ENCODE assay signal across 22 mouse cellular contexts in the genomic region with DNA sequence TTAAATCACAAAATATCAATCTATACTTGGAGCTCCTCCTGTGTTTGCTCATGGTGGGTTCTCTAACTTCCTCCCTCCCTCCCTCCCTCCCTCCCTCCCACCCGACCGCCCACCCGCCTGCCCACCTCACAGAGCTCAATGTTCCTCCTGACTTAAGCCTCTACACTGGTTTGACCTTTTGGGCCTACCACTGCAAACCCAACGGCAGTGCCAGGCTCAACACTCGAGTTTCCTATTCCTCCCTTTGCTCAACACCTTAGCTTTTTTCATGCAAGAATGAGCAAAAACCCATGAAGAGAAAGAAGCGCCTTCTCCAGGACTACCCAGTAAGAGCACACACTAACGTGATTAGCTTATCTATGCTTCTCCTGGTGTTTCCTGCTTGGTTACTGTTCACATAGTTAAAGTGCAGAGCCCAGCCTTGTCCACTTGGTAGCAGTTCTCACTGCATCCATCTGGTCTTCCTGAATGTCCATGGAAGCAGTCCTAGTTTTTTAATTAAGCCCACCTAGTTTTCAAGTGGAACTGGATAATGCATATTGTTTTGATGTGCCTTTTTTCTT. TPM values are rescaled to one million over a fixed set of nuclear protein-coding genes. Genes with fewer than 3 reads are reported as not detected.
DNase-seq lines count a peak whose midpoint lies in the region; ATAC-seq and TF ChIP-seq lines count a peak whose summit lies in the region.
"Had no signal": no experiment of that assay in that cellular context is flagged by ENCODE, and none has a peak within 500 bp of the region (broad histone marks: within the 10 kb centered on the region; RNA-seq: fewer than 3 reads in every experiment).

No protein-coding gene starts in this region.

- WGBS in heart, embryonic 11.5 days (ENCODE audit: insufficient replicate concordance) = 50% methylated on average over 7 of the region's 7 CpGs
- WGBS in liver, embryonic 12.5 days (ENCODE audit: insufficient replicate concordance) = 19% methylated on average over 7 of the region's 7 CpGs
- WGBS in stomach, postnatal 0 days = 60% methylated on average over 7 of the region's 7 CpGs

- H3K9me3 ChIP-seq in heart, embryonic 11.5 days (replicated peaks; ENCODE audit: control insufficient read depth, low read length) = no peaks in the 10 kb centered on the region
- H3K9me3 ChIP-seq in liver, embryonic 12.5 days (replicated peaks) = no peaks in the 10 kb centered on the region
- H3K9me3 ChIP-seq in stomach, postnatal 0 days (ENCODE audit: control insufficient read depth, low read length) = no peaks in the 10 kb centered on the region
- H3K9me3 ChIP-seq: forebrain, embryonic 13.5 days; hindbrain, embryonic 12.5 days; limb, embryonic 10.5 days; midbrain, embryonic 15.5 days; stomach, embryonic 15.5 days had no signal

- DNase-seq in heart, adult 11 months = peak; percentile 69
- peak; percentile 45 for DNase-seq in c-Kit-positive CD71-positive TER-119-negative erythroid progenitor cells, embryonic 14.5 days (ENCODE audit: low read depth)
- DNase-seq in stomach, postnatal 0 days (ENCODE audit: low spot score) = no peak
- no peak for DNase-seq in natural killer cell, adult 2 months (ENCODE audit: low spot score in 2 of 2)
- no peak for DNase-seq in left cerebral cortex, adult 2 months (ENCODE audit: extremely low spot score in 1 of 2, low spot score in 2 of 2)
- no peak for DNase-seq in right cerebral cortex, postnatal 10 days (ENCODE audit: low spot score in 2 of 2)
- DNase-seq: cerebellum, postnatal 10 days; lung, adult 2 months; lung, postnatal 36 days; right cerebral cortex, adult 18-20 months; spleen, adult 18-20 months had no signal

- H3K4me1 ChIP-seq in heart, embryonic 11.5 days (ENCODE audit: control insufficient read depth, insufficient read depth, low read length) = peaks cover 8% of the 10 kb centered on the region; the same call in 1 of the 2 replicates
- H3K4me1 ChIP-seq in liver, embryonic 12.5 days = peaks cover 37% of the 10 kb centered on the region
- H3K4me1 ChIP-seq in stomach, postnatal 0 days (replicated peaks; ENCODE audit: control insufficient read depth, insufficient read depth) = no peaks in the 10 kb centered on the region
- H3K4me1 ChIP-seq: forebrain, embryonic 13.5 days; hindbrain, embryonic 12.5 days; limb, embryonic 10.5 days; midbrain, embryonic 15.5 days had no signal

- intact Hi-C loops in left cerebral cortex, adult 2 months (cut with DNase I) = no loop called here

- ATAC-seq in heart, embryonic 11.5 days (replicated peaks; ENCODE audit: insufficient number of reproducible peaks, low FRiP score, low TSS enrichment) = no peak
- ATAC-seq in liver, embryonic 12.5 days = peak; percentile 91
- ATAC-seq in stomach, postnatal 0 days (ENCODE audit: low FRiP score, low TSS enrichment) = peak; percentile 54; the same call in 1 of the 2 replicates
- ATAC-seq: activated CD4-positive, CD25-positive, alpha-beta regulatory T cell, adult 4 months; forebrain, embryonic 13.5 days; inflammation-experienced regulatory T-cells, adult 6 months; midbrain, embryonic 15.5 days; Patski had no signal

- no peaks in the 10 kb centered on the region for H3K36me3 ChIP-seq in heart, embryonic 11.5 days (ENCODE audit: control insufficient read depth, insufficient read depth, low read length)
- H3K36me3 ChIP-seq in liver, embryonic 12.5 days = peaks cover 17% of the 10 kb centered on the region; the same call in 1 of the 2 replicates
- peaks cover 4% of the 10 kb centered on the region; the same call in 1 of the 2 replicates for H3K36me3 ChIP-seq in stomach, postnatal 0 days (ENCODE audit: control insufficient read depth, insufficient read depth, low read length)
- H3K36me3 ChIP-seq: midbrain, embryonic 15.5 days had no signal

- H3K27me3 ChIP-seq in heart, embryonic 11.5 days (ENCODE audit: control insufficient read depth, insufficient read depth, low read length) = no peaks in the 10 kb centered on the region
- no peaks in the 10 kb centered on the region for H3K27me3 ChIP-seq in liver, embryonic 12.5 days (replicated peaks)
- H3K27me3 ChIP-seq in stomach, postnatal 0 days (ENCODE audit: control insufficient read depth, insufficient read depth, low read length) = no peaks in the 10 kb centered on the region
- H3K27me3 ChIP-seq: CH12.LX; forebrain, embryonic 13.5 days; hindbrain, embryonic 12.5 days; midbrain, embryonic 15.5 days; Patski; stomach, embryonic 15.5 days had no signal

- no peak for TF ChIP-seq EP300 in stomach, postnatal 0 days (optimal IDR thresholded peaks at IDR 0.05)

- no peak overlapping the region for H3K27ac ChIP-seq in heart, embryonic 11.5 days (ENCODE audit: low read depth, low read length)
- peak overlapping the region; percentile 77 for H3K27ac ChIP-seq in liver, embryonic 12.5 days
- H3K27ac ChIP-seq in stomach, postnatal 0 days (replicated peaks) = no peak overlapping the region
- H3K27ac ChIP-seq in left cerebral cortex, adult 2 months = no peak overlapping the region
- H3K27ac ChIP-seq: forebrain, embryonic 13.5 days; hindbrain, embryonic 12.5 days; limb, embryonic 10.5 days; midbrain, embryonic 15.5 days; stomach, embryonic 15.5 days had no signal

- no peak overlapping the region; the same call in 1 of the 2 replicates for H3K4me2 ChIP-seq in heart, embryonic 11.5 days
- peak overlapping the region; percentile 51 for H3K4me2 ChIP-seq in liver, embryonic 12.5 days
- no peak overlapping the region for H3K4me2 ChIP-seq in stomach, postnatal 0 days (replicated peaks; ENCODE audit: low read depth)
- H3K4me2 ChIP-seq: forebrain, embryonic 13.5 days; hindbrain, embryonic 12.5 days; midbrain, embryonic 15.5 days; stomach, embryonic 15.5 days had no signal

- no peak overlapping the region for H3K4me3 ChIP-seq in heart, embryonic 11.5 days (ENCODE audit: low read depth, low read length)
- no peak overlapping the region for H3K4me3 ChIP-seq in liver, embryonic 12.5 days
- no peak overlapping the region for H3K4me3 ChIP-seq in stomach, postnatal 0 days (ENCODE audit: low read depth, low read length)
- H3K4me3 ChIP-seq in left cerebral cortex, adult 2 months = no peak overlapping the region
- H3K4me3 ChIP-seq: forebrain, embryonic 13.5 days; hindbrain, embryonic 12.5 days; limb, embryonic 10.5 days; midbrain, embryonic 15.5 days; stomach, embryonic 15.5 days had no signal

- H3K9ac ChIP-seq in heart, embryonic 11.5 days (ENCODE audit: low read depth, low read length) = no peak overlapping the region
- H3K9ac ChIP-seq in liver, embryonic 12.5 days = no peak overlapping the region; the same call in 1 of the 2 replicates
- H3K9ac ChIP-seq in stomach, postnatal 0 days (ENCODE audit: low read length) = no peak overlapping the region
- H3K9ac ChIP-seq: forebrain, embryonic 13.5 days; hindbrain, embryonic 12.5 days; midbrain, embryonic 15.5 days; stomach, embryonic 15.5 days had no signal

- TF ChIP-seq CTCF in stomach, postnatal 0 days (IDR thresholded peaks at IDR 0.05; ENCODE audit: low read depth) = no peak
- TF ChIP-seq CTCF in left cerebral cortex, adult 2 months (IDR thresholded peaks at IDR 0.05) = no peak

RNA-seq across cellular contexts. Expression of a gene that starts 42.9 kb away (rescaled TPM):
- 39.5 and 52.8 TPM in 2 replicates for polyA plus RNA-seq in heart, embryonic 11.5 days (2014; fragmentation: Nextera tagmentation; extraction: Ambion mirVana)
- polyA plus RNA-seq in liver, embryonic 12.5 days (2016; fragmentation: Nextera tagmentation; extraction: Ambion mirVana) = 17.5 and 18.4 TPM in 2 replicates
- 46.0 and 48.6 TPM in 2 replicates for polyA plus RNA-seq in stomach, postnatal 0 days (2015; fragmentation: Nextera tagmentation; extraction: Ambion mirVana)
- total RNA-seq in left cerebral cortex, adult 2 months (2021) = 10 to 100 TPM; 35.2 to 37.4 TPM

Comparison
In these comparisons a context has a peak if more than half of its experiments do, and no peak if none do; other contexts are left out.
1. DNase-seq: peak in heart, adult 11 months (single experiment) and c-Kit-positive CD71-positive TER-119-negative erythroid progenitor cells, embryonic 14.5 days (single experiment); none in stomach, postnatal 0 days (single experiment), natural killer cell, adult 2 months (0 of 2), left cerebral cortex, adult 2 months (0 of 2) and right cerebral cortex, postnatal 10 days (0 of 2).